Mouse (Mus musculus): ENCODE measurements around the gene Atxn10. TPM values are rescaled to one million over a fixed set of nuclear protein-coding genes. Genes with fewer than 3 reads are reported as not detected.

Atxn10 gene
- 44.1 to 51.0 TPM (median 46.6 TPM) in 4 replicates for total RNA-seq (2023)

DNA sequence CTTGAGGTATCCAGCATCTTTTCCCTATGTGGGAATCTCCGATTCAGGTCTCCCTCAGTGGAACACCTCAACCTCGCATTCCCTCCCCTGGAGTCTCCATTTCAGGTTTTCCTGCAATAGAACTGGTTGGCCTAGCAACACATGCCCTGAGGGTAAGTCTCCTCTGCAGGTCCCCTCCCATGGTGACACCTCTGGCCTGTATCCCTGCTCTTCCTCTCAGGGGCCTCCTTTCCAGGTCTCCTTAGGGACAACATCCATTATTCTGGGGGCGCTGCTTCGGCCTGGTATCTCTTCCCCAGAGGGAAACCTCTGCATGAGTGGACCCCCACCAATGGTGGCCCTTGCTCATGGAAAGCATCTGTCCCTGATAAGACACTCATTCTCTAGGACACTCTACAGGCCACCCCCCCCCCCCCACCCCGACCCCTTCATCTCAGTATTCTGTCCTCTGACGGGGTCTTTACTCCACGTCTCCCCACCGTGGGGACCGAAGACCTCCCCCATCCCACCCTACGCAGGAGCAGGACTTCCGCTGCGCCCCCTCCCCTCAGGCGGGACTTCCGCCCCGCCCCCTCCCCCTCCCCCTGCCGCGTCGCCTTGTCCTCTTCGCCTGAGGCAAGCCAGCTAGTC is at the start of gene Atxn10:
TSS of gene Atxn10 (plus strand) at position 575 of the 630 bp plus-strand sequence.

DNA sequence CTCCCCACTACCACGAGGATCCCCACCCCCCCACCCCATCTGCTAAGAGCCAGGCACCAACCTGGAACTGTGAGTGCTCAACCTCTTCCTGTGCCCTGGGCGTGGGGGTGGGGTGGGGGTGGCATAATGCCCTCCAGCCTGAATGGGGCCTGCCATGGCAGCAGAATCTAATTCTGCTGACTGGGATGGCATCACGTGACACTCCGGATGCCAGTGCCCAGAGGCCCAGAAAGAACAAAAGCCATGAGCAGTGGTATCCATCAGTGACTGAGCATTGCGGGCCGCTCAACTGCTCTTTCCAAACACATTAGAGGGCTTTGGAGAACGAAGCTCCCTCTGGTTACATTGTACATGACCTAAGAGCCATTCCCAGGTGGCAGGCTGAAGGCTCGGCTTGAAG is 167.1 kb downstream of the Atxn10 start, which contains the start of gene 7530416G11Rik:
TSS of gene 7530416G11Rik (minus strand) at position 101 of the 400 bp plus-strand sequence.

Other genes with a start within 250 kb of the Atxn10 start
- not detected in 4 replicates for gene Smc1b, start 204.3 kb upstream of the Atxn10 start, total RNA-seq (2023)
- not detected in 4 replicates for gene Ribc2, start 204.2 kb upstream of the Atxn10 start, total RNA-seq (2023)
- gene Fbln1, start 130.3 kb upstream of the Atxn10 start, total RNA-seq (2023): 0.14 to 0.25 TPM in 2 of 4 replicates, not detected in the others
- not detected in 4 replicates for gene 7530416G11Rik, start 167.0 kb downstream of the Atxn10 start, total RNA-seq (2023)
- gene Wnt7b, start 246.2 kb downstream of the Atxn10 start, total RNA-seq (2023): not detected in 4 replicates

Data from B cell, adult 62 days (primary cell).